Comparison of ENCODE assay signal across 10 mouse cellular contexts in the genomic region with DNA sequence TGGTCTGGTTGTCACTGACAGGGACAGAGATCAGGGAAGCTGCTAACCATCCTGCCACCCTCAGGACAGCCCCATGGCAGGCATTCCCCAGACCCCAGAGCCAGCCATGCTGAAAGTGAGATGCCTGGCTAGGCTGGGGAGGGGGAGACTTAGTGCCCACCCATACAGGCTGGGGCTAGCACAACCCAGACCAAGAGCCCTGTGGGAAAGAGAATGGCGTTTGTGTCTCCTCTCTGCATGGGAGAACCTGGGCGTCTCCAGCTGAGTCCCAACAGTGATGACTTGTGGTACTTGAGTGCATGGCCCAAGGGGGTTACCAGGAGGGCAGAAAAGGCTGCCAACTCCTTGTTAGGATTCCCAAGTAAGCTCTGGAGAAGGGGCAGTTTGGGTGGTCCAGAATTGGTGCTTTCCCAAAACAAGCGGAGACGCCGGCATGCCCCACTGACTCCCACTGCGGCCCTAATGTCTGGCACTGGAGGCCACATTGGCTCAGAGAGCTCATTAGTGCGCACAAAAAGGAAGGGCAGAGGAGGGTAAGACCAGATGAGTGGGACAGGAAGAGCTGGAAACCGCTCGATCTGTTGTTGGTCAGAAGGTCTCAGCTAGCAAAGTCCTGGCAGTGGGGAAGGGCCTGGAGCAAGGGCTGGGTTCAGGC.
DNase-seq lines count a peak whose midpoint lies in the region; ATAC-seq lines count a peak whose summit lies in the region.
"Had no signal": no experiment of that assay in that cellular context is flagged by ENCODE, and none has a peak within 500 bp of the region (broad histone marks: within the 10 kb centered on the region; RNA-seq: fewer than 3 reads in every experiment).

No protein-coding gene starts in this region.

- no peaks in the 10 kb centered on the region for H3K9me3 ChIP-seq in hindbrain, embryonic 12.5 days (replicated peaks)
- H3K9me3 ChIP-seq in hindbrain, embryonic 11.5 days (ENCODE audit: control insufficient read depth, low read length): no peaks in the 10 kb centered on the region
- no peaks in the 10 kb centered on the region for H3K9me3 ChIP-seq in limb, embryonic 10.5 days (replicated peaks)
- H3K9me3 ChIP-seq: liver, embryonic 15.5 days had no signal

- H3K9ac ChIP-seq in hindbrain, embryonic 12.5 days: no peak overlapping the region
- no peak overlapping the region for H3K9ac ChIP-seq in hindbrain, embryonic 11.5 days (ENCODE audit: low read depth, low read length)
- H3K9ac ChIP-seq: liver, embryonic 15.5 days had no signal

- H3K4me2 ChIP-seq in hindbrain, embryonic 12.5 days (replicated peaks): no peak overlapping the region
- H3K4me2 ChIP-seq in hindbrain, embryonic 11.5 days (replicated peaks; ENCODE audit: low read depth, low read length): no peak overlapping the region
- H3K4me2 ChIP-seq: liver, embryonic 15.5 days had no signal

- H3K36me3 ChIP-seq in hindbrain, embryonic 12.5 days: no peaks in the 10 kb centered on the region
- no peaks in the 10 kb centered on the region for H3K36me3 ChIP-seq in hindbrain, embryonic 11.5 days (ENCODE audit: control insufficient read depth, insufficient read depth, low read length)
- no peaks in the 10 kb centered on the region for H3K36me3 ChIP-seq in limb, embryonic 10.5 days
- H3K36me3 ChIP-seq: liver, embryonic 15.5 days had no signal

- no peak overlapping the region for H3K4me3 ChIP-seq in hindbrain, embryonic 12.5 days
- no peak overlapping the region for H3K4me3 ChIP-seq in hindbrain, embryonic 11.5 days (ENCODE audit: low read depth, low read length)
- no peak overlapping the region for H3K4me3 ChIP-seq in limb, embryonic 10.5 days
- H3K4me3 ChIP-seq: liver, embryonic 15.5 days had no signal

- 0 out of 2 replicates have a peak, but pooled peaks have one; percentile 19 for ATAC-seq in hindbrain, embryonic 12.5 days (ENCODE audit: low FRiP score)
- ATAC-seq in hindbrain, embryonic 11.5 days (ENCODE audit: low FRiP score): no peak
- no peak for ATAC-seq in granulocyte monocyte progenitor cell, adult 5-6 weeks (replicated peaks; ENCODE audit: poor library complexity, severe bottlenecking)

- peaks cover 37% of the 10 kb centered on the region for H3K4me1 ChIP-seq in hindbrain, embryonic 12.5 days
- H3K4me1 ChIP-seq in hindbrain, embryonic 11.5 days (replicated peaks; ENCODE audit: control insufficient read depth, insufficient read depth, low read length): no peaks in the 10 kb centered on the region
- peaks cover 76% of the 10 kb centered on the region for H3K4me1 ChIP-seq in limb, embryonic 10.5 days
- H3K4me1 ChIP-seq: liver, embryonic 15.5 days had no signal

- 70% methylated on average over 9 of the region's 9 CpGs for WGBS in hindbrain, embryonic 12.5 days
- WGBS in hindbrain, embryonic 11.5 days: 82% methylated on average over 9 of the region's 9 CpGs
- 58% methylated on average over 9 of the region's 9 CpGs for WGBS in limb, embryonic 10.5 days

- peak overlapping the region; percentile 30; the same call in 1 of the 2 replicates for H3K27ac ChIP-seq in hindbrain, embryonic 12.5 days
- no peak overlapping the region for H3K27ac ChIP-seq in hindbrain, embryonic 11.5 days (ENCODE audit: low read depth, low read length)
- H3K27ac ChIP-seq in limb, embryonic 10.5 days: peak overlapping the region; percentile 89
- H3K27ac ChIP-seq: liver, embryonic 15.5 days had no signal

- no peaks in the 10 kb centered on the region for H3K27me3 ChIP-seq in hindbrain, embryonic 12.5 days
- no peaks in the 10 kb centered on the region for H3K27me3 ChIP-seq in hindbrain, embryonic 11.5 days (ENCODE audit: control insufficient read depth, insufficient read depth, low read length)
- no peaks in the 10 kb centered on the region for H3K27me3 ChIP-seq in limb, embryonic 10.5 days (ENCODE audit: low read depth, poor library complexity, severe bottlenecking)
- H3K27me3 ChIP-seq: liver, embryonic 15.5 days had no signal

- DNase-seq in hindbrain, embryonic 11.5 days (ENCODE audit: low spot score): no peak
- peak; percentile 30 for DNase-seq in testis, postnatal 14 days (ENCODE audit: low spot score)
- no peak for DNase-seq in testis, postnatal 10 days (ENCODE audit: low spot score)
- peak; percentile 61 for DNase-seq in limb, embryonic 10.5 days (ENCODE audit: low spot score)
- DNase-seq in thymus, postnatal 4 days: no peak
- DNase-seq in cerebellum, adult 11-12 months: no peak
- DNase-seq: gastrocnemius, postnatal 14 days had no signal

Comparison
In these comparisons a context has a peak if more than half of its experiments do, and no peak if none do; other contexts are left out.
1. DNase-seq: peak in testis, postnatal 14 days (single experiment) and limb, embryonic 10.5 days (single experiment); none in hindbrain, embryonic 11.5 days (single experiment), testis, postnatal 10 days (single experiment), thymus, postnatal 4 days (single experiment) and cerebellum, adult 11-12 months (single experiment).